ENCODE assay signal across 22 mouse cellular contexts in genomic region chr4:111589467-111590170, GRCm38 (mm10).
"Had no signal": no experiment of that assay in that cellular context is flagged by ENCODE, and none has a peak within 500 bp of the region (broad histone marks: within the 10 kb centered on the region; RNA-seq: fewer than 3 reads in every experiment).

No protein-coding gene starts in this region.

- H3K27ac ChIP-seq: kidney, embryonic 15.5 days; layer of hippocampus, adult 2 months; limb, embryonic 15.5 days; liver, embryonic 14.5 days; macrophage; midbrain, embryonic 12.5 days; midbrain, embryonic 15.5 days; neural tube, embryonic 12.5 days; neural tube, embryonic 15.5 days; stomach, postnatal 0 days had no signal

- H3K4me3 ChIP-seq: kidney, embryonic 15.5 days; layer of hippocampus, adult 2 months; limb, embryonic 15.5 days; midbrain, embryonic 12.5 days; midbrain, embryonic 15.5 days; neural tube, embryonic 12.5 days; neural tube, embryonic 15.5 days had no signal

- H3K27me3 ChIP-seq: kidney, embryonic 15.5 days; limb, embryonic 15.5 days; midbrain, embryonic 12.5 days; midbrain, embryonic 15.5 days; neural tube, embryonic 12.5 days; neural tube, embryonic 15.5 days had no signal

- H3K4me1 ChIP-seq: kidney, embryonic 15.5 days; limb, embryonic 15.5 days; midbrain, embryonic 12.5 days; midbrain, embryonic 15.5 days; neural tube, embryonic 12.5 days; neural tube, embryonic 15.5 days had no signal

- H3K36me3 ChIP-seq: kidney, embryonic 15.5 days; limb, embryonic 15.5 days; midbrain, embryonic 12.5 days; midbrain, embryonic 15.5 days; neural tube, embryonic 12.5 days; neural tube, embryonic 15.5 days had no signal

- ATAC-seq: liver, postnatal 0 days; lung, postnatal 0 days; midbrain, embryonic 15.5 days had no signal

- H3K4me2 ChIP-seq: kidney, embryonic 15.5 days; limb, embryonic 15.5 days; liver, embryonic 11.5 days; lung, embryonic 14.5 days; midbrain, embryonic 12.5 days; midbrain, embryonic 15.5 days; neural tube, embryonic 12.5 days; neural tube, embryonic 15.5 days had no signal

- DNase-seq: kidney, adult 11 months; kidney, adult 8-10 months; kidney, postnatal 14 days; layer of hippocampus, adult 9-11 months; liver, postnatal 0 days; lung, embryonic 14.5 days; right cerebral cortex, adult 18-20 months; right cerebral cortex, postnatal 14 days; right cerebral cortex, postnatal 4 days; thymus, postnatal 36 days had no signal

- H3K9me3 ChIP-seq: kidney, embryonic 15.5 days; limb, embryonic 15.5 days; midbrain, embryonic 12.5 days; midbrain, embryonic 15.5 days; neural tube, embryonic 12.5 days; neural tube, embryonic 15.5 days had no signal

- H3K9ac ChIP-seq: kidney, embryonic 15.5 days; limb, embryonic 15.5 days; liver, embryonic 14.5 days; liver, postnatal 0 days; lung, embryonic 14.5 days; midbrain, embryonic 12.5 days; midbrain, embryonic 15.5 days; neural tube, embryonic 12.5 days; neural tube, embryonic 15.5 days had no signal
